Mouse (Mus musculus) neutrophil, adult 5-6 weeks (primary cell): ENCODE measurements around the gene Nfatc4. TPM values are rescaled to one million over a fixed set of nuclear protein-coding genes. Genes with fewer than 3 reads are reported as not detected.

ENCODE experiments used
- ATAC-seq: fragments of 151-379, 151-347 bp; 2 replicates; pipeline ENCODE4 v1.8.0; 2017; ENCODE audit warnings: mild to moderate bottlenecking, moderate TSS enrichment; ENCODE audit not compliant: insufficient number of reproducible peaks, poor library complexity, low FRiP score, severe bottlenecking; ENCODE audit errors: extremely low read depth
- total RNA-seq: library from RNA; stranded (forward); fragments of 200-1000 nt; gene quantifications from 2 replicates; pipeline ENCODE4 v1.2.3, GENCODE M21; 2017

The Nfatc4 gene
- total RNA-seq, 1 experiment from 2014 or later: not detected

- ATAC-seq: no peak
Observed at GRCm38 (mm10) chr14:55845506-55846294, 22.8 kb downstream of the Nfatc4 start.

- ATAC-seq: no peak
Observed at GRCm38 (mm10) chr14:55850885-55851284, 27.9 kb downstream of the Nfatc4 start.

- no peak for ATAC-seq
Observed at GRCm38 (mm10) chr14:55852646-55853551, 30.0 kb downstream of the Nfatc4 start.

- ATAC-seq: no peak
Observed at GRCm38 (mm10) chr14:55853621-55854285, 30.8 kb downstream of the Nfatc4 start, which contains the start of gene Nynrin. Gene Nynrin, plus strand, starts transcription at chr14:55854010.

- no peak for ATAC-seq
Observed at GRCm38 (mm10) chr14:55854406-55855100, 31.6 kb downstream of the Nfatc4 start.

- ATAC-seq: no peak
Observed at GRCm38 (mm10) chr14:55855101-55855561, 32.2 kb downstream of the Nfatc4 start.

- no peak for ATAC-seq
Observed at GRCm38 (mm10) chr14:55857588-55857987, 34.6 kb downstream of the Nfatc4 start.

- ATAC-seq: no peak
Observed at GRCm38 (mm10) chr14:55862186-55862585, 39.2 kb downstream of the Nfatc4 start.

- ATAC-seq: no peak
Observed at GRCm38 (mm10) chr14:55862970-55863369, 40.0 kb downstream of the Nfatc4 start.

GRCm38 (mm10) chr14:55863773-55864172 is 40.8 kb downstream of the Nfatc4 start:
- peak; percentile 69 for ATAC-seq

GRCm38 (mm10) chr14:55866962-55867361 is 44.0 kb downstream of the Nfatc4 start:
- no peak for ATAC-seq

- ATAC-seq: no peak
Observed at GRCm38 (mm10) chr14:55868230-55869026, 45.5 kb downstream of the Nfatc4 start.

GRCm38 (mm10) chr14:55869538-55869937 is 46.6 kb downstream of the Nfatc4 start:
- no peak for ATAC-seq

GRCm38 (mm10) chr14:55872039-55872438 is 49.1 kb downstream of the Nfatc4 start:
- no peak for ATAC-seq

GRCm38 (mm10) chr14:55872551-55872950 is 49.6 kb downstream of the Nfatc4 start:
- ATAC-seq: no peak

- no peak for ATAC-seq
Observed at GRCm38 (mm10) chr14:55873242-55873713, 50.3 kb downstream of the Nfatc4 start.

GRCm38 (mm10) chr14:55873714-55874683 is 51.1 kb downstream of the Nfatc4 start:
- ATAC-seq: peak; percentile 87
